In the genomic region with DNA sequence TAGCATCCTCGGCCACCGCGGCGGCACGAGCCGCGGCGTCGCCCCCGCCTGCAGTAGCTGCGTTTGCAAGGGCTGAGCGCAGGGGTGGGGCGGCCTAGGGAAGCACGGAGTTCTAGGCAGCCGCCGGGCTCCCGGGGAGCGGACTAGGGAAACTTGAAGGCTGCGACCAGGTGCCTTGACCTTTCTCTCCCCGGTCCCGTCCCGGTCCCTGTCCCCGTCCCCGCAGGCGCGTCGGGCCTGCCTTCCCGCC, we compare ENCODE assay signal across 7 mouse cellular contexts. TPM values are rescaled to one million over a fixed set of nuclear protein-coding genes. Genes with fewer than 3 reads are reported as not detected.
DNase-seq lines count a peak whose midpoint lies in the region; ATAC-seq lines count a peak whose summit lies in the region.

No protein-coding gene starts in this region.

- H3K27ac ChIP-seq in forebrain, embryonic 10.5 days, result peak overlapping the region; percentile 92
- H3K27ac ChIP-seq in limb, embryonic 12.5 days, result peak overlapping the region; percentile 89
- H3K27ac ChIP-seq in stomach, embryonic 14.5 days (ENCODE audit: low read length), result peak overlapping the region; percentile 95

- peaks cover 24% of the 10 kb centered on the region for H3K4me1 ChIP-seq in megakaryocyte, embryonic 14.5 days
- H3K4me1 ChIP-seq in forebrain, embryonic 10.5 days, result peaks cover 19% of the 10 kb centered on the region
- H3K4me1 ChIP-seq in limb, embryonic 12.5 days (replicated peaks), result 0 out of 2 replicates have a peak, but pooled peaks cover 2% of the 10 kb centered on the region
- no peaks in the 10 kb centered on the region for H3K4me1 ChIP-seq in stomach, embryonic 14.5 days (ENCODE audit: control insufficient read depth, insufficient read depth, low read length)

- peak overlapping the region; percentile 93 for H3K4me3 ChIP-seq in megakaryocyte, embryonic 14.5 days (replicated peaks)
- H3K4me3 ChIP-seq in forebrain, embryonic 10.5 days, result peak overlapping the region; percentile 67
- peak overlapping the region; percentile 86 for H3K4me3 ChIP-seq in limb, embryonic 12.5 days (replicated peaks)
- peak overlapping the region; percentile 96 for H3K4me3 ChIP-seq in stomach, embryonic 14.5 days (ENCODE audit: low read depth, low read length)

- H3K9me3 ChIP-seq in megakaryocyte, embryonic 14.5 days, result 0 out of 2 replicates have a peak, but pooled peaks cover 3% of the 10 kb centered on the region
- no peaks in the 10 kb centered on the region for H3K9me3 ChIP-seq in forebrain, embryonic 10.5 days
- no peaks in the 10 kb centered on the region for H3K9me3 ChIP-seq in limb, embryonic 12.5 days
- no peaks in the 10 kb centered on the region for H3K9me3 ChIP-seq in stomach, embryonic 14.5 days (ENCODE audit: control insufficient read depth, low read depth, low read length)

- under 1% methylated on average over 27 of the region's 28 CpGs for WGBS in forebrain, embryonic 10.5 days
- under 1% methylated on average over 28 of the region's 28 CpGs for WGBS in limb, embryonic 12.5 days
- WGBS in stomach, embryonic 14.5 days, result 0% methylated on average over 23 of the region's 28 CpGs

- no peaks in the 10 kb centered on the region for H3K27me3 ChIP-seq in megakaryocyte, embryonic 14.5 days (replicated peaks)
- peaks cover 30% of the 10 kb centered on the region for H3K27me3 ChIP-seq in forebrain, embryonic 10.5 days (ENCODE audit: poor library complexity, severe bottlenecking)
- H3K27me3 ChIP-seq in limb, embryonic 12.5 days, result peaks cover 4% of the 10 kb centered on the region; the same call in 1 of the 2 replicates
- no peaks in the 10 kb centered on the region for H3K27me3 ChIP-seq in stomach, embryonic 14.5 days (ENCODE audit: control insufficient read depth, insufficient read depth, low read length)

- peak overlapping the region; percentile 78 for H3K9ac ChIP-seq in limb, embryonic 12.5 days (replicated peaks)
- peak overlapping the region; percentile 77 for H3K9ac ChIP-seq in stomach, embryonic 14.5 days (replicated peaks; ENCODE audit: low read depth, low read length)

- peaks cover 14% of the 10 kb centered on the region for H3K36me3 ChIP-seq in megakaryocyte, embryonic 14.5 days (replicated peaks; ENCODE audit: low read length)
- peaks cover 6% of the 10 kb centered on the region; the same call in 1 of the 2 replicates for H3K36me3 ChIP-seq in forebrain, embryonic 10.5 days (replicated peaks)
- 0 out of 2 replicates have a peak, but pooled peaks cover 3% of the 10 kb centered on the region for H3K36me3 ChIP-seq in limb, embryonic 12.5 days
- no peaks in the 10 kb centered on the region for H3K36me3 ChIP-seq in stomach, embryonic 14.5 days (ENCODE audit: control insufficient read depth, insufficient read depth, low read length)

- DNase-seq in forebrain, embryonic 10.5 days (ENCODE audit: extremely low spot score, low spot score), result no peak
- no peak for DNase-seq in ovary, postnatal 14 days (ENCODE audit: low spot score)
- no peak for DNase-seq in cerebellum, adult 8-10 months

- ATAC-seq in megakaryocyte, adult 5-6 weeks (ENCODE audit: poor library complexity, severe bottlenecking), result no peak
- ATAC-seq in limb, embryonic 12.5 days (ENCODE audit: insufficient number of reproducible peaks, insufficient read depth, low FRiP score, low TSS enrichment, low read depth), result no peak; the same call in 1 of the 2 replicates
- no peak for ATAC-seq in stomach, embryonic 14.5 days (ENCODE audit: insufficient number of reproducible peaks, insufficient read depth, low FRiP score, low read depth)

- peak overlapping the region; percentile 94 for H3K4me2 ChIP-seq in limb, embryonic 12.5 days
- H3K4me2 ChIP-seq in stomach, embryonic 14.5 days (replicated peaks; ENCODE audit: low read depth, low read length), result peak overlapping the region; percentile 63

RNA-seq across cellular contexts. Expression of gene Lrba, which starts 0.2 kb away (rescaled TPM):
- polyA plus RNA-seq in megakaryocyte, embryonic 14.5 days (2012; ENCODE audit: insufficient read depth, low replicate concordance), result 8.9 and 9.7 TPM in 2 replicates
- 7.5 and 9.3 TPM in 2 replicates for total RNA-seq in megakaryocyte, adult 5-6 weeks (2015)
- 13.4 and 19.1 TPM in 2 replicates for total RNA-seq in megakaryocyte, adult 5-6 weeks (2017)
- polyA plus RNA-seq in forebrain, embryonic 10.5 days (2016; fragmentation: Nextera tagmentation; extraction: Ambion mirVana), result 3.0 and 3.4 TPM in 2 replicates
- 9.3 and 10.0 TPM in 2 replicates for polyA plus RNA-seq in limb, embryonic 12.5 days (2016; fragmentation: Nextera tagmentation; extraction: Ambion mirVana)
- 8.6 and 11.4 TPM in 2 replicates for polyA plus RNA-seq in stomach, embryonic 14.5 days (2014; fragmentation: Nextera tagmentation; extraction: Ambion mirVana)
